Mouse (Mus musculus): ENCODE measurements at regions not wholly inside any gene's neighbourhood (a gene's known extent, or its start where the extent isn't known, plus 50 kb on each side); places are given as distances from the start of the nearest gene placed in this dataset.

- in situ Hi-C loops (cut with MboI; ENCODE audit: unreplicated experiment in 2 of 2): no loop called here
Measured at GRCm38 (mm10) chrX:153887285-153887684, 55.3 kb downstream of the Spin2c start.

GRCm38 (mm10) chrX:153927996-153928395 is 84.4 kb downstream of the Samt1 start:
- in situ Hi-C loops (cut with MboI; ENCODE audit: unreplicated experiment in 2 of 2): loop anchor here in 1 of 2 experiments (25.0 kb wide), 1 partner anchor 1384 kb away; no protein-coding TSS in a partner anchor

DNA sequence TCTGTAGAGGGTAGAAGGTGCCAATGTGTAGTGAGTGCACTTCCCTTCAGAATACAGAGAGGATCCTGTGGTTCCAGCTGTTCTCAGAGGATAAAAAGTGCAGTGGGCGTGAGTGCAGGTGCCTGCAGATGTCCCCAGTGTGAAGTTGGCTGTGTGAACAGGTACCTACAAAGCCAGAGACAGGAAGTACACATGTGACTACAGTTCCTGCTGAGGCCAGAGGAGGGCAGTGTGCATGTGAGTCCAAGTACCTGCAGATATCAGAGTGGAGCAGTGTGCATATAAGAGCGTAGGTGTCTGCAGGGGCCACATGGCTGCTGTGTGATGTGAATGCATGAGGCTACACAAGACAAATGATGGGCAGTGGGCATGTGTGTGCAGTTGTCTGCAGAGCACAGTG is 79.9 kb downstream of the Samt1 start:
- in situ Hi-C loops (cut with MboI; ENCODE audit: unreplicated experiment in 2 of 2): loop anchor here in 1 of 2 experiments (25.0 kb wide), 1 partner anchor 1380 kb away; no protein-coding TSS in a partner anchor

- in situ Hi-C loops (cut with MboI; ENCODE audit: unreplicated experiment in 2 of 2): loop anchor here in 1 of 2 experiments (25.0 kb wide), 1 partner anchor 1376 kb away; no protein-coding TSS in a partner anchor
Measured at GRCm38 (mm10) chrX:153936111-153936510, 76.3 kb downstream of the Samt1 start.

GRCm38 (mm10) chrX:153937346-153937745 is 75.1 kb downstream of the Samt1 start:
- in situ Hi-C loops (cut with MboI; ENCODE audit: unreplicated experiment in 2 of 2): loop anchor here in 1 of 2 experiments (25.0 kb wide), 1 partner anchor 1375 kb away; no protein-coding TSS in a partner anchor

DNA sequence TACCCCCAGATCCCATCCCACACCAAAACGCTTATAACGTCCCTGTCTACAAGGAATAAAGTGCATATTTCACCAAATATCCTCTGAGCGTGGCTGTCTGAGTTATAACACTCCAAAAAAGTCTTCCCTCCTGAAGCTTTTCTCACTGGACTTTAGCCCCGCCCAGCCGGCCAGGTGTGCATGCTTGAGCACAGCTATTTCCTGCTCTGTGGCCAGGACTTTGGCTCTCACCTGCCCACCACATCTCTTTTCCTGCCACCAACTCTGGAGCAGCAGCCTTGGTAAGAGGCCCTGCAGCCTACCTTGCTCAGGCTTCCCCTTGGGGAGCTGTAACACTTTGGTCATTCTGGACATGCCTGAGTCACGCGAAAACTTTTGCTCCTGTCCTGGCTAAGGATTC is 72.4 kb downstream of the Samt1 start:
- in situ Hi-C loops (cut with MboI; ENCODE audit: unreplicated experiment in 2 of 2): loop anchor here in 1 of 2 experiments (25.0 kb wide), 1 partner anchor 1372 kb away; no protein-coding TSS in a partner anchor

DNA sequence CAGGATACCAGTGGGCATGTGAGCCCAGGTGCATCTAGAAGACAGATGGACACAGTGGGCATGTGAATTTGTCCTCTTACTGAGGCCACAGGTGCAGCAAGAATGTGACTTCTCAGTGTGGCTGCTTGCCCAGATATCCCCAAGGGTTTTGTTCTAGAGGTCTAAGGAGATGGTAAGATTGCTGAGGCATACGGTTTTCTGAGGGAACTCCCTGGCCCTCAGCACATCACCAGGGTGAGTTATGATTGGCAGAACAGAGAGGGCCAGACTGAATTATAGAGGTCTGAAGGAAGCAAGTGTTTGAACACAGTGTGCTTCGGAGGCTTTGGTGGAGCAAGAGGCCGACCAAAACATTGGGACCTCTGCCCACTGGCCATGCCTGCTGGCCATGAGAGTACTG is 71.3 kb downstream of the Samt1 start:
- in situ Hi-C loops (cut with MboI; ENCODE audit: unreplicated experiment in 2 of 2): loop anchor here in 1 of 2 experiments (25.0 kb wide), 1 partner anchor 1371 kb away; no protein-coding TSS in a partner anchor

All from v-Abl transformed pro-B cells (cell line).